Mouse (Mus musculus) MEL (cell line): Measurements from ENCODE around the gene Id3.

Experiments used
- CHD1 ChIP-seq: IDR thresholded peaks from 2 replicates; pipeline ENCODE4 v1.6.1; 2012; ENCODE audit warnings: low read depth, mild to moderate bottlenecking, inconsistent platforms, low read length, improper control_type of control experiment
- CHD2 ChIP-seq: IDR thresholded peaks from 2 replicates; pipeline ENCODE4 v1.6.1; 2011; ENCODE audit warnings: low read length, improper control_type of control experiment
- CTCF ChIP-seq, 3 experiments: IDR thresholded peaks in 2 of 3; conservative IDR thresholded peaks in 1 of 3; 2 replicates each; pipeline ENCODE4 v1.5.1; 2011 to 2012; ENCODE audit warnings: low read length in 3 of 3, low read depth in 2 of 3, mild to moderate bottlenecking in 2 of 3, improper control_type of control experiment in 1 of 3, inconsistent platforms in 1 of 3, mixed read lengths in 1 of 3, moderate library complexity in 1 of 3; ENCODE audit not compliant: control insufficient read depth in 1 of 3, insufficient read depth in 1 of 3, poor library complexity in 1 of 3, severe bottlenecking in 1 of 3
- EP300 ChIP-seq, 2 experiments: IDR thresholded peaks; 2 replicates each; pipeline ENCODE4 v1.6.1; 2011; ENCODE audit warnings: improper control_type of control experiment in 2 of 2, low read length in 2 of 2, low read depth in 1 of 2, mild to moderate bottlenecking in 1 of 2
- MAX ChIP-seq: IDR thresholded peaks from 2 replicates; pipeline ENCODE4 v1.6.1; 2011; ENCODE audit warnings: low read length, improper control_type of control experiment
- POLR2A ChIP-seq, 2 experiments: IDR thresholded peaks; 2 replicates each; pipeline ENCODE4 v1.6.1; 2011 to 2012; ENCODE audit warnings: low read length in 2 of 2, mild to moderate bottlenecking in 2 of 2, control low read depth in 1 of 2, improper control_type of control experiment in 1 of 2, low read depth in 1 of 2, moderate library complexity in 1 of 2; ENCODE audit not compliant: control insufficient read depth in 1 of 2, insufficient read depth in 1 of 2, poor library complexity in 1 of 2
- POLR2AphosphoS5 ChIP-seq: IDR thresholded peaks from 2 replicates; pipeline ENCODE4 v1.6.1; 2012; ENCODE audit warnings: low read depth, borderline replicate concordance, mild to moderate bottlenecking, inconsistent platforms, low read length, moderate library complexity, mixed read lengths
- RCOR1 ChIP-seq: IDR thresholded peaks from 2 replicates; pipeline ENCODE4 v1.6.1; 2012; ENCODE audit warnings: low read depth, mild to moderate bottlenecking, inconsistent platforms, low read length, improper control_type of control experiment
- TAL1 ChIP-seq: IDR thresholded peaks from 2 replicates; pipeline ENCODE4 v1.6.1; 2012; ENCODE audit warnings: mild to moderate bottlenecking, inconsistent platforms, low read length, moderate library complexity, mixed read lengths
- USF2 ChIP-seq, 2 experiments: IDR thresholded peaks; 2 replicates each; pipeline ENCODE4 v1.6.1; 2011 to 2012; ENCODE audit warnings: improper control_type of control experiment in 2 of 2, low read length in 2 of 2, borderline replicate concordance in 1 of 2, inconsistent platforms in 1 of 2, low read depth in 1 of 2, mild to moderate bottlenecking in 1 of 2; ENCODE audit not compliant: insufficient read depth in 1 of 2
- ZC3H11A ChIP-seq: IDR thresholded peaks from 2 replicates; pipeline ENCODE4 v1.6.1; 2012; ENCODE audit warnings: low read depth, mild to moderate bottlenecking, inconsistent platforms, low read length, improper control_type of control experiment
- ZNF384 ChIP-seq: IDR thresholded peaks from 2 replicates; pipeline ENCODE4 v1.6.1; 2012; ENCODE audit warnings: low read depth, mild to moderate bottlenecking, inconsistent platforms, low read length, improper control_type of control experiment

DNA sequence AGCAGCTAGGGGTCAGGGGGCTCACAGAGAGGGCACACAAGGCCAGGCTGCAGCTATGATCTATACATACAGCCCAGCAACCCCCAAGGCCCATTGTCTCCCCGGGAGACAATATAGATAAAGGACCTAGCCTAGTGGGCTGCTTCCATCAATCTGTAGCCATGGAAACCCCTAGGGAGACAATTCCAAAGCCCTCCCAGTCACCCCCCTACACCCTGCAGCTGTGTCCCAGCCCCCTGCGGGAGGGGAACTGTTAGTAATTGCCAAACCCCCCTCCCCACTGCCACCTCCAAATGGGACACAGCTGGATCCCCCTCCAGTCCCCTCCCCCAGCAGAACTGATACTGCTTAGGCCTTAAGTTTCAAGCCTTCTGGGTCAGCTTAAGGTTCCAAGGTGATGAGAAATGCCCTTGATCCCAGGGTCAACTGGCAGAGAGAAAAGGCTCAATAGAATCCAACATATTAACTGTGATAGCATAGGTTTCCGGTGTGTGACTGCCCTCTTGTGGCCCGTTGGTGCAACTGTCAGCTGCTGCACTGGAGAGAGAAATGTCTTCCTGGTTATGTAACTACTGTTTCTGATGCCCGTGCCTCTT is 16.6 kb downstream of the Id3 start:
- peak in 2 of 3 experiments; percentile 94 to 98 for TF ChIP-seq CTCF (IDR thresholded peaks at IDR 0.05 in 2 of 3, conservative IDR thresholded peaks at IDR 0.05 in 1 of 3; ENCODE audit: control insufficient read depth in 1 of 3, insufficient read depth in 1 of 3, low read depth in 2 of 3, low read length in 3 of 3, poor library complexity in 1 of 3, severe bottlenecking in 1 of 3)
- no peak for TF ChIP-seq ZNF384
- no peak for TF ChIP-seq RCOR1
- no peak for TF ChIP-seq USF2 (IDR thresholded peaks at IDR 0.05; ENCODE audit: borderline replicate concordance in 1 of 2, insufficient read depth in 1 of 2, low read depth in 1 of 2, low read length in 2 of 2)
- TF ChIP-seq POLR2AphosphoS5, result no peak
- no peak for TF ChIP-seq EP300 (IDR thresholded peaks at IDR 0.05; ENCODE audit: low read depth in 1 of 2, low read length in 2 of 2)
- peak; percentile 81 for TF ChIP-seq ZC3H11A
- no peak for TF ChIP-seq CHD2
- TF ChIP-seq POLR2A (IDR thresholded peaks at IDR 0.05; ENCODE audit: control insufficient read depth in 1 of 2, insufficient read depth in 1 of 2, low read depth in 1 of 2, low read length in 2 of 2, poor library complexity in 1 of 2), result no peak
- no peak for TF ChIP-seq CHD1
- TF ChIP-seq TAL1, result no peak
- no peak for TF ChIP-seq MAX
